Mouse (Mus musculus): ENCODE data around the gene Rhbg. TPM values are rescaled to one million over a fixed set of nuclear protein-coding genes. Genes with fewer than 3 reads are reported as not detected.

Gene Rhbg
- polyA plus RNA-seq, 1 experiment = 4.8 TPM

GRCm38 (mm10) chr3:88207451-88208100 lies 46.9 kb downstream of the Rhbg start:
- DNase-seq (ENCODE audit: low spot score) = no peak

GRCm38 (mm10) chr3:88206901-88207371 lies 47.6 kb downstream of the Rhbg start:
- DNase-seq (ENCODE audit: low spot score) = no peak

- no peak for DNase-seq (ENCODE audit: low spot score)
Measured at GRCm38 (mm10) chr3:88206500-88206899, 48.0 kb downstream of the Rhbg start.

- no peak for DNase-seq (ENCODE audit: low spot score)
Measured at GRCm38 (mm10) chr3:88205563-88206491, 48.7 kb downstream of the Rhbg start.

GRCm38 (mm10) chr3:88205176-88205562 lies 49.3 kb downstream of the Rhbg start:
- no peak for DNase-seq (ENCODE audit: low spot score)

- no peak for DNase-seq (ENCODE audit: low spot score)
Measured at GRCm38 (mm10) chr3:88204751-88205150, 49.8 kb downstream of the Rhbg start.

- DNase-seq (ENCODE audit: low spot score) = no peak
Measured at GRCm38 (mm10) chr3:88203999-88204700, 50.4 kb downstream of the Rhbg start.

GRCm38 (mm10) chr3:88203456-88203855 lies 51.1 kb downstream of the Rhbg start:
- no peak for DNase-seq (ENCODE audit: low spot score)

GRCm38 (mm10) chr3:88202986-88203385 lies 51.5 kb downstream of the Rhbg start:
- DNase-seq (ENCODE audit: low spot score) = no peak

GRCm38 (mm10) chr3:88201640-88202039 lies 52.9 kb downstream of the Rhbg start:
- DNase-seq (ENCODE audit: low spot score) = no peak

GRCm38 (mm10) chr3:88200972-88201330 lies 53.6 kb downstream of the Rhbg start:
- no peak for DNase-seq (ENCODE audit: low spot score)

GRCm38 (mm10) chr3:88200161-88200971 lies 54.1 kb downstream of the Rhbg start:
- no peak for DNase-seq (ENCODE audit: low spot score)

- no peak for DNase-seq (ENCODE audit: low spot score)
Measured at GRCm38 (mm10) chr3:88199541-88200110, 54.9 kb downstream of the Rhbg start.

GRCm38 (mm10) chr3:88198505-88199020 lies 55.9 kb downstream of the Rhbg start:
- no peak for DNase-seq (ENCODE audit: low spot score)

GRCm38 (mm10) chr3:88197741-88198504 lies 56.6 kb downstream of the Rhbg start:
- no peak for DNase-seq (ENCODE audit: low spot score)

Other genes with a start within 250 kb of the Rhbg start
- 0.06 TPM in 1 of 2 replicates, not detected in the other for gene Hapln2, start 227.1 kb downstream of the Rhbg start, polyA plus RNA-seq (2012; rRNA removed)
- gene Gpatch4, start 211.6 kb downstream of the Rhbg start, polyA plus RNA-seq (2012; rRNA removed) = 5.6 and 9.7 TPM in 2 replicates
- gene Naxe, start 196.2 kb downstream of the Rhbg start, polyA plus RNA-seq (2012; rRNA removed) = 90.2 and 91.1 TPM in 2 replicates
- not detected in 2 replicates for gene Ttc24, start 176.4 kb downstream of the Rhbg start, polyA plus RNA-seq (2012; rRNA removed)
- 2.0 and 2.6 TPM in 2 replicates for gene Iqgap3, start 172.7 kb downstream of the Rhbg start, polyA plus RNA-seq (2012; rRNA removed)
- gene Mef2d, start 112.3 kb downstream of the Rhbg start, polyA plus RNA-seq (2012; rRNA removed) = 34.6 and 51.0 TPM in 2 replicates
- 0.15 and 0.34 TPM in 2 replicates for gene Gm38392, start 32.5 kb upstream of the Rhbg start, polyA plus RNA-seq (2012; rRNA removed)
- 7.4 and 7.9 TPM in 2 replicates for gene Tsacc, start 42.3 kb upstream of the Rhbg start, polyA plus RNA-seq (2012; rRNA removed)
- 142 and 168 TPM in 2 replicates for gene Cct3, start 42.4 kb upstream of the Rhbg start, polyA plus RNA-seq (2012; rRNA removed)
- gene Glmp, start 70.3 kb upstream of the Rhbg start, polyA plus RNA-seq (2012; rRNA removed) = 166 and 177 TPM in 2 replicates
- 31.3 and 38.1 TPM in 2 replicates for gene Tmem79, start 81.4 kb upstream of the Rhbg start, polyA plus RNA-seq (2012; rRNA removed)
- 56.7 and 58.4 TPM in 2 replicates for gene Smg5, start 81.6 kb upstream of the Rhbg start, polyA plus RNA-seq (2012; rRNA removed)
- 47.1 and 70.4 TPM in 2 replicates for gene Paqr6, start 109.9 kb upstream of the Rhbg start, polyA plus RNA-seq (2012; rRNA removed)
- 1.9 and 2.7 TPM in 2 replicates for gene Bglap3, start 118.0 kb upstream of the Rhbg start, polyA plus RNA-seq (2012; rRNA removed)
- gene Bglap2, start 124.0 kb upstream of the Rhbg start, polyA plus RNA-seq (2012; rRNA removed) = 21.5 and 24.7 TPM in 2 replicates
- gene Bglap, start 129.8 kb upstream of the Rhbg start, polyA plus RNA-seq (2012; rRNA removed) = 0.27 and 0.89 TPM in 2 replicates
- gene Pmf1, start 155.6 kb upstream of the Rhbg start, polyA plus RNA-seq (2012; rRNA removed) = 25.4 and 27.2 TPM in 2 replicates
- gene Slc25a44, start 170.4 kb upstream of the Rhbg start, polyA plus RNA-seq (2012; rRNA removed) = 18.7 and 19.8 TPM in 2 replicates
- 63.2 and 63.3 TPM in 2 replicates for gene Sema4a, start 206.5 kb upstream of the Rhbg start, polyA plus RNA-seq (2012; rRNA removed)